Mouse (Mus musculus) MEL-GATA-1-ER (cell line): ENCODE measurements around the gene Fam107a.

Experiments used
- DNase-seq: peaks from one replicate; pipeline ENCODE4 v3.0.0-alpha.2; 2012; ENCODE audit warnings: low read depth; ENCODE audit errors: extremely low read depth

Fam107a gene

DNA sequence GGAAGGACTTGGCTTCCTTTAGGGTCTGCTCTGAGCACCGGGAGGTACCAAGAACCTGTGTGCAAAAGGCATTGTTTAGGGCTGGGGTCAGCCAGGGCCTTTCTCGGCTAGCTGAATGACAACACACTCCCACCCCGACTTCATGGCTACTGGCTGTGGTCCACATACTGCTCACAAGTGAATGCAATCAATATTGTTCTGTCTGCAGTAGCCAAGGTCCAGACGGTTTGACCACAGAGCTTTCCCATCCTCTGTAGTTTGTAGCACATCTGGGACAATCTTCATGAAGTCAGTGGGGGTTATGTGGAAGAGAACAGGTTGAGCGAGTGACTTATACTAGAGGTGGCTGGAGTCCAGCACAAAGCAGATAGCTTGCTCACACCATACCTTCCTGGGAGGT is 60.9 kb downstream of the Fam107a start:
- no peak for DNase-seq

DNA sequence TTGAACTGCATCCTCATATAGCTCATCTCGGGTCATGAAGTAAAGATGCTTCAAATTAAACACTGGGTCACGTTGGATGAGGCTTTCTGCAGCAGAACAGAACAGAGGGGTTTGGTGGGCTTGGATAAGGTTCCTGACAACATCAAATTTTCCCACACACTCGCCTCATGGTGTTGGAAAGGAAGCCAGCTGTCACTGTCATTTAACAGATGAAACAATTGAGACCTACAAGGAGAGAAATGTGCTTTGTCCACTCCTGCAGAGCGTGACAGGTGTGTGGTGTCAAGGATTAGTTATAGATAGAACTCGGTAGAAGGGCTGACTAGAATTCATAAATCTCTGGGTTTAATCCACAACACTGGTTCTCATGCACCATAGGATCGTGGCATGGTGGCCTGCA is 61.8 kb downstream of the Fam107a start:
- no peak for DNase-seq

DNA sequence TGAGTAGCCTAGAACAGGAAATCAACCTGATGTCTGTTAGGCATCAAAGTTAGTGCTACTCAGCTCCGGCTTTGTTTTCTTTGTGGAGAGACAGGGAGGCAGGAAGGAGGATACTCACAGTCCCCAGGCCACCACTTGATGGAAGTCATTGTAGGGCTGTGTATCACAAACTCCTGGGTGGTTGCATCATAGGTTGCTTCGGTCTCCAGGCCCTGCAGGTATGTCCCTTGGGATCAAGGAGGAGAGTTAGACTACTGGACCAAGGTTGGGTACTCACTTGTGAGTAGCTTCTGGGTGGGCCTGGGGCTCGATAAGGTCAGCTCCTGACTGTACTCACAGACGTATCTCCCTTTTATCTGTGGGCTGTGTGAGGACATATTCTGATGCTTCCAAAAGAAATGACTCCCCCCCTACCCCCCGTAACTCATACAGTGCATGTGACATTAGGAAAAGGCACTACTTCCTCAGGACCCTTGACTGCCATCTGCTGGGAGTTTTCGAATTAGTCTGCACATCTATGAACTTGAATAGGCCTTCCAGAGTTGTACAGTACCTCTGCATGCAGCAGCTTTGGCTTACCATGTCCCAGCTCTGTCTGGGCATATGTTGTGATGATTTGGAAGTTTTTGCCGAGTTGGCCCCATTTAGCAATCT is 62.6 kb downstream of the Fam107a start:
- peak; percentile 39 for DNase-seq

DNA sequence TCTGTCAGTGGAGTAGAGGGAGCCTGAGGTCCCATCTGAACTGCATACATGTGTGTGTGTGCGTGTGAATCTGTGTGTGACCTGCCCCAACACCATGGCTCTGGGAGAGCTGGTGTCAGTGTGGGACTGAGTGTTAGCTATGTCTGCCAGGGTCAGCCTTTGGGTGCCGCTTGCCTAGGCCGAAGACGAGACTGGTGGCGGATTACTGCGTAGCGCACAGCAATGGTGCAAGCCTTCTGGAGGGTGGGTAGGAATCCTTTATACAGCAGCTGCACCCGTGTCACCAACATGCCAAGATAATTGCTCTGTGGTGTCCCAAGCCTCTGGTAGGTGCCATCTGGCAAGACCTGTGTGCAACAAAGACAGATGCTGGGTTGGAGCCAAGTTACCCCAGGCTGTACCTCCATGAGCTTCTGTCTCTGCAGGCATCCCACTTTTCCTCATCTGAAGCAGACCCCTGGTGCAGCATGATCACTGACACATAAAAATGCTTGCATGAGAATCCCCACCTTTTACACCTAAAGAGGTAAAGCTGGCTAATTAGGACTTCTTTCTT is 66.4 kb downstream of the Fam107a start:
- DNase-seq, result no peak

DNA sequence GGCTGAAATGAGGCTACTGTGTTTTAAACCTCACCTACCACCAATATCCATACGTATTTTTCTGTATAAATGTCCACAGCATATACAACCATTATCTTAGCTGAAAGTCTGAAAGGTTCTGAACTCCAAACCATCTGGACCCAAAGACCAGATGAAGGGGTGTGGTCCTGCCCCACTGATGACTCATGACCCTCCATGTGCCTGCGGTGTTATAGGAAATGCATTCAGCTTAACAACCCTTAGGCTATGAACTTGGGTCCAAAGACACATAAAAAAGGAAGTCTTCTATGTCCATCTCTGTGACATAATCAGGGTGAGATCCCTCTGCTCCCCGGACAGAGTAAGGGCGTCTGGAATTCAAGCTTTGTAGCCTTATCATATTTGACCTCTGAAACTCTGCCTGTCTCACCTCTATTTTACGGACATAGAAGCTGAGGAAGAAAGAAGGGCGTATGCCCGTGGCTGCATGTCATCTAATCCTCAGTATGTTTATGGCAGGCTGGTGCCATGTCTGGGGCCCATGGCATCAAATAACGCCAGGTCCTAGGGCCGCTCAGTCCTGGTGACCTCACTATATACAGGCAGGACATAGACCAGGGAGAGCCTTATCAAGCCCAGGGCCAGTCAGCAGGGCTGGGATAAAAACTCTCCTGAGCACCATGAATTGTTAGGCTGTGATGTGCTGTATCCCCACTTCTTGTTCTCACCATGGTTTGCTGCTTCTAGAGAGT is 67.5 kb downstream of the Fam107a start:
- no peak for DNase-seq

DNA sequence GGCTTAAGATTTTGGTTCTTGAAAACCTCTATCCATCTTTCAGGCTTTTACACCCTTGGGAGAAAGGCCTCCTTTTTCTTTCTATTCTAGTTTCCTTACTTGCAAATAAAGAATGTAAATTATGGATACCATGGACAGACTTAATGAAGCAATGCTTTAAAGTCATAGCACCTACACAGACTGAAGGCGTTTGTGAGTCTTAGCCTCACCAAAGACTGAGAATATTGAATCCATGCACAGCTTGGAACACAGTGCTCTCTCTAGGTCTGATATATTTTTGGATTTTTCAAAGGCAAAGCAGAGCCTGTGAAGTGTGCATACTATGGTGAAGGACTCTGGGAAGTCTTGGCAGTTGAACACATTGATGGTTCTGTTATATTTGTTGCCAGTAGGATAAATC is 68.6 kb downstream of the Fam107a start:
- DNase-seq, result no peak

DNA sequence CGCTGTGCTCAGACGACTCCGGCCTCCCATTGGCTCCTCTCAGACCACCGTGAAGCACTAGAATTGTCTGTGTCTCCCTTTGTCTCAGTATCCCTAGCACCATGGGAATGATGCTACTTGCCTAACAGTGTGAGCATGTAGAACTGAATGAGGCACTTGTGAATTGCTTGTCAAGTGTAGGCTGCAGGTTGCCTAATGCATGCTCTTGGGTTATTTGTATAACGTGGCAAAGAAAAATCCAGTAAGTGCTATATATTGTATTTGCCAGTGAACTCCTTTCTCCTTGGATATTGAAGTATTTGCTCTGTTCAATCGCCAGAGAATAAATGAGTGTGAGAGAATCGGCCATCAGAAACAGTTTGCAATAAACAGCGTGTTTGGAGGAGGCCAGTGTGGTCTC is 70.9 kb downstream of the Fam107a start:
- no peak for DNase-seq
